Comparison of ENCODE assay signal across 10 mouse cellular contexts in genomic region chr19:5195417-5196035, GRCm38 (mm10).
A peak's percentile ranks its signal among the peaks of the same experiment; 100 is the strongest.
DNase-seq lines count a peak whose midpoint lies in the region; ATAC-seq lines count a peak whose summit lies in the region.
"Had no signal": no experiment of that assay in that cellular context is flagged by ENCODE, and none has a peak within 500 bp of the region (broad histone marks: within the 10 kb centered on the region; RNA-seq: fewer than 3 reads in every experiment).

No protein-coding gene starts in this region.

- no peaks in the 10 kb centered on the region for H3K9me3 ChIP-seq in hindbrain, embryonic 14.5 days (ENCODE audit: control insufficient read depth, low read length)
- H3K9me3 ChIP-seq in hindbrain, embryonic 13.5 days = no peaks in the 10 kb centered on the region
- H3K9me3 ChIP-seq: embryonic facial prominence, embryonic 13.5 days had no signal

- H3K27me3 ChIP-seq in hindbrain, embryonic 14.5 days (ENCODE audit: control insufficient read depth, insufficient read depth, low read length) = no peaks in the 10 kb centered on the region
- H3K27me3 ChIP-seq in hindbrain, embryonic 13.5 days = no peaks in the 10 kb centered on the region
- H3K27me3 ChIP-seq: embryonic facial prominence, embryonic 13.5 days had no signal

- H3K4me1 ChIP-seq in hindbrain, embryonic 14.5 days (replicated peaks; ENCODE audit: control insufficient read depth, insufficient read depth, low read length) = no peaks in the 10 kb centered on the region
- peaks cover 8% of the 10 kb centered on the region; the same call in 1 of the 2 replicates for H3K4me1 ChIP-seq in hindbrain, embryonic 13.5 days (replicated peaks)
- H3K4me1 ChIP-seq: embryonic facial prominence, embryonic 13.5 days had no signal

- no peak for ATAC-seq in hindbrain, embryonic 14.5 days (ENCODE audit: low FRiP score)
- no peak for ATAC-seq in hindbrain, embryonic 13.5 days (ENCODE audit: low FRiP score)
- 0 out of 2 replicates have a peak, but pooled peaks have one; percentile 73 for ATAC-seq in megakaryocyte-erythroid progenitor cell, adult 5-6 weeks (replicated peaks; ENCODE audit: low FRiP score, low TSS enrichment, poor library complexity, severe bottlenecking)

- peak; percentile 63 for DNase-seq in hindbrain, embryonic 14.5 days (ENCODE audit: low spot score)
- peak; percentile 81 for DNase-seq in ES-CJ7 (ENCODE audit: low read depth, low spot score)
- peak; percentile 33 for DNase-seq in c-Kit-negative CD71-positive TER-119-positive erythroid progenitor cells, embryonic 14.5 days (ENCODE audit: low read depth, low spot score)
- peak; percentile 9 for DNase-seq in gastrocnemius, postnatal 10 days
- peak; percentile 54 for DNase-seq in large intestine, adult 2 months (ENCODE audit: low read depth, low spot score)
- no peak for DNase-seq in ovary, postnatal 10 days (ENCODE audit: low spot score)

- H3K36me3 ChIP-seq in hindbrain, embryonic 14.5 days (replicated peaks; ENCODE audit: control insufficient read depth, insufficient read depth) = no peaks in the 10 kb centered on the region
- H3K36me3 ChIP-seq in hindbrain, embryonic 13.5 days = no peaks in the 10 kb centered on the region
- H3K36me3 ChIP-seq: embryonic facial prominence, embryonic 13.5 days had no signal

- no peak overlapping the region for H3K4me2 ChIP-seq in hindbrain, embryonic 14.5 days (replicated peaks)
- no peak overlapping the region for H3K4me2 ChIP-seq in hindbrain, embryonic 13.5 days
- H3K4me2 ChIP-seq: embryonic facial prominence, embryonic 13.5 days had no signal

- 60% methylated on average over 7 of the region's 7 CpGs for WGBS in hindbrain, embryonic 14.5 days
- 58% methylated on average over 7 of the region's 7 CpGs for WGBS in hindbrain, embryonic 13.5 days
- 38% methylated on average over 7 of the region's 7 CpGs for WGBS in large intestine, adult 2 months

- no peak overlapping the region for H3K9ac ChIP-seq in hindbrain, embryonic 14.5 days
- no peak overlapping the region for H3K9ac ChIP-seq in hindbrain, embryonic 13.5 days
- H3K9ac ChIP-seq: embryonic facial prominence, embryonic 13.5 days had no signal

- no peak overlapping the region for H3K4me3 ChIP-seq in hindbrain, embryonic 14.5 days (replicated peaks; ENCODE audit: low read length)
- no peak overlapping the region for H3K4me3 ChIP-seq in hindbrain, embryonic 13.5 days
- H3K4me3 ChIP-seq: embryonic facial prominence, embryonic 13.5 days; myocyte had no signal

- H3K27ac ChIP-seq in hindbrain, embryonic 14.5 days = no peak overlapping the region
- H3K27ac ChIP-seq in hindbrain, embryonic 13.5 days = no peak overlapping the region
- H3K27ac ChIP-seq: embryonic facial prominence, embryonic 13.5 days had no signal
